Mouse (Mus musculus): ENCODE data around the gene Tnfrsf18. TPM values are rescaled to one million over a fixed set of nuclear protein-coding genes. Genes with fewer than 3 reads are reported as not detected.

Tnfrsf18 gene
- polyA plus RNA-seq, 1 experiment, result 2.9 TPM

GRCm38 (mm10) chr4:156031593-156032391, 5.8 kb downstream of the Tnfrsf18 start:
- Histone ChIP-seq H3K9me3 (no peaks in the 10 kb centered on the region), H3K27me3 (replicated peaks) (peaks cover 21% of the 10 kb centered on the region), H3K4me3 (replicated peaks) (peak overlapping the region; percentile 95), H3K36me3 (replicated peaks; ENCODE audit: low read length) (peaks cover 40% of the 10 kb centered on the region), H3K4me1 (peaks cover 92% of the 10 kb centered on the region)
- no peak for TF ChIP-seq GATA1 (IDR thresholded peaks at IDR 0.05; ENCODE audit: borderline replicate concordance, low read length)
- no peak for TF ChIP-seq FLI1 (IDR thresholded peaks at IDR 0.05; ENCODE audit: low read length)

- H3K4me3 ChIP-seq (replicated peaks), result peak overlapping the region; percentile 95
- H3K9me3 ChIP-seq, result no peaks in the 10 kb centered on the region
- peaks cover 81% of the 10 kb centered on the region for H3K4me1 ChIP-seq
- peaks cover 29% of the 10 kb centered on the region for H3K36me3 ChIP-seq (replicated peaks; ENCODE audit: low read length)
- no peak for TF ChIP-seq FLI1 (IDR thresholded peaks at IDR 0.05; ENCODE audit: low read length)
- no peak for TF ChIP-seq GATA1 (IDR thresholded peaks at IDR 0.05; ENCODE audit: borderline replicate concordance, low read length)
- peaks cover 21% of the 10 kb centered on the region for H3K27me3 ChIP-seq (replicated peaks)
Measured at GRCm38 (mm10) chr4:156032856-156033255, 6.9 kb downstream of the Tnfrsf18 start.

GRCm38 (mm10) chr4:156033476-156034119, 7.6 kb downstream of the Tnfrsf18 start:
- Histone ChIP-seq H3K9me3 (no peaks in the 10 kb centered on the region), H3K4me1 (peaks cover 74% of the 10 kb centered on the region), H3K27me3 (replicated peaks) (peaks cover 21% of the 10 kb centered on the region), H3K4me3 (replicated peaks) (peak overlapping the region; percentile 95), H3K36me3 (replicated peaks; ENCODE audit: low read length) (peaks cover 22% of the 10 kb centered on the region)
- no peak for TF ChIP-seq GATA1 (IDR thresholded peaks at IDR 0.05; ENCODE audit: borderline replicate concordance, low read length)
- TF ChIP-seq FLI1 (IDR thresholded peaks at IDR 0.05; ENCODE audit: low read length), result no peak

- peaks cover 68% of the 10 kb centered on the region for H3K4me1 ChIP-seq
- H3K9me3 ChIP-seq, result no peaks in the 10 kb centered on the region
- TF ChIP-seq FLI1 (IDR thresholded peaks at IDR 0.05; ENCODE audit: low read length), result no peak
- no peak for TF ChIP-seq GATA1 (IDR thresholded peaks at IDR 0.05; ENCODE audit: borderline replicate concordance, low read length)
- H3K36me3 ChIP-seq (replicated peaks; ENCODE audit: low read length), result peaks cover 15% of the 10 kb centered on the region
- no peak overlapping the region for H3K4me3 ChIP-seq (replicated peaks)
- peaks cover 21% of the 10 kb centered on the region for H3K27me3 ChIP-seq (replicated peaks)
Measured at GRCm38 (mm10) chr4:156034301-156034700, 8.3 kb downstream of the Tnfrsf18 start.

- no peaks in the 10 kb centered on the region for H3K9me3 ChIP-seq
- peaks cover 62% of the 10 kb centered on the region for H3K4me1 ChIP-seq
- peaks cover 21% of the 10 kb centered on the region for H3K27me3 ChIP-seq (replicated peaks)
- TF ChIP-seq FLI1 (IDR thresholded peaks at IDR 0.05; ENCODE audit: low read length), result no peak
- no peak for TF ChIP-seq GATA1 (IDR thresholded peaks at IDR 0.05; ENCODE audit: borderline replicate concordance, low read length)
- peak overlapping the region; percentile 79 for H3K4me3 ChIP-seq (replicated peaks)
- H3K36me3 ChIP-seq (replicated peaks; ENCODE audit: low read length), result peaks cover 11% of the 10 kb centered on the region
Measured at GRCm38 (mm10) chr4:156034901-156035300, 8.9 kb downstream of the Tnfrsf18 start.

- no peaks in the 10 kb centered on the region for H3K36me3 ChIP-seq (replicated peaks; ENCODE audit: low read length)
- H3K4me1 ChIP-seq, result peaks cover 31% of the 10 kb centered on the region
- no peaks in the 10 kb centered on the region for H3K9me3 ChIP-seq
- TF ChIP-seq FLI1 (IDR thresholded peaks at IDR 0.05; ENCODE audit: low read length) (no peak), GATA1 (IDR thresholded peaks at IDR 0.05; ENCODE audit: borderline replicate concordance, low read length) (no peak)
- peaks cover 15% of the 10 kb centered on the region for H3K27me3 ChIP-seq (replicated peaks)
- peak overlapping the region; percentile 19 for H3K4me3 ChIP-seq (replicated peaks)
Measured at GRCm38 (mm10) chr4:156044754-156045153, 18.8 kb downstream of the Tnfrsf18 start.

- H3K27me3 ChIP-seq (replicated peaks), result peaks cover 21% of the 10 kb centered on the region
- no peak overlapping the region for H3K4me3 ChIP-seq (replicated peaks)
- H3K36me3 ChIP-seq (replicated peaks; ENCODE audit: low read length), result no peaks in the 10 kb centered on the region
- peaks cover 51% of the 10 kb centered on the region for H3K4me1 ChIP-seq
- no peaks in the 10 kb centered on the region for H3K9me3 ChIP-seq
- TF ChIP-seq GATA1 (IDR thresholded peaks at IDR 0.05; ENCODE audit: borderline replicate concordance, low read length) (no peak), FLI1 (IDR thresholded peaks at IDR 0.05; ENCODE audit: low read length) (no peak)
Measured at GRCm38 (mm10) chr4:156049779-156050178, 23.8 kb downstream of the Tnfrsf18 start.

GRCm38 (mm10) chr4:156050391-156050980, 24.5 kb downstream of the Tnfrsf18 start:
- H3K4me1 ChIP-seq, result peaks cover 47% of the 10 kb centered on the region
- H3K27me3 ChIP-seq (replicated peaks), result peaks cover 28% of the 10 kb centered on the region
- H3K9me3 ChIP-seq, result no peaks in the 10 kb centered on the region
- TF ChIP-seq FLI1 (IDR thresholded peaks at IDR 0.05; ENCODE audit: low read length), result no peak
- no peak for TF ChIP-seq GATA1 (IDR thresholded peaks at IDR 0.05; ENCODE audit: borderline replicate concordance, low read length)
- H3K36me3 ChIP-seq (replicated peaks; ENCODE audit: low read length), result no peaks in the 10 kb centered on the region
- H3K4me3 ChIP-seq (replicated peaks), result no peak overlapping the region

GRCm38 (mm10) chr4:156053113-156053512, 27.1 kb downstream of the Tnfrsf18 start:
- Histone ChIP-seq H3K4me1 (peaks cover 45% of the 10 kb centered on the region), H3K36me3 (replicated peaks; ENCODE audit: low read length) (no peaks in the 10 kb centered on the region)
- no peak for TF ChIP-seq GATA1 (IDR thresholded peaks at IDR 0.05; ENCODE audit: borderline replicate concordance, low read length)
- no peak for TF ChIP-seq FLI1 (IDR thresholded peaks at IDR 0.05; ENCODE audit: low read length)

GRCm38 (mm10) chr4:156054130-156054529, 28.2 kb downstream of the Tnfrsf18 start:
- Histone ChIP-seq H3K36me3 (replicated peaks; ENCODE audit: low read length) (no peaks in the 10 kb centered on the region), H3K4me3 (replicated peaks) (no peak overlapping the region), H3K4me1 (peaks cover 43% of the 10 kb centered on the region), H3K9me3 (no peaks in the 10 kb centered on the region), H3K27me3 (replicated peaks) (peaks cover 52% of the 10 kb centered on the region)
- TF ChIP-seq GATA1 (IDR thresholded peaks at IDR 0.05; ENCODE audit: borderline replicate concordance, low read length), result no peak
- no peak for TF ChIP-seq FLI1 (IDR thresholded peaks at IDR 0.05; ENCODE audit: low read length)

More at GRCm38 (mm10) chr4:156053113-156053512, 27.1 kb downstream of the Tnfrsf18 start:
- H3K4me3 ChIP-seq (replicated peaks), result no peak overlapping the region
- no peaks in the 10 kb centered on the region for H3K9me3 ChIP-seq
- H3K27me3 ChIP-seq (replicated peaks), result peaks cover 45% of the 10 kb centered on the region

Measured in megakaryocyte, embryonic 14.5 days (primary cell).